Mouse (Mus musculus) stomach, postnatal 0 days (tissue): ENCODE measurements around the gene Hdac7.

Source experiments
- CTCF ChIP-seq: IDR thresholded peaks from 2 replicates; pipeline ENCODE4 v1.5.1; 2016; ENCODE audit warnings: antibody characterized with exemption, low read depth, mild to moderate bottlenecking, moderate library complexity
- EP300 ChIP-seq: optimal IDR thresholded peaks from 2 replicates; pipeline ENCODE3; 2016; ENCODE audit warnings: antibody characterized with exemption

- TF ChIP-seq CTCF (peak; percentile 69), EP300 (no peak)
Observed at GRCm38 (mm10) chr15:97751676-97752075, 92.6 kb downstream of the Hdac7 start.
